Mouse (Mus musculus): ENCODE data around the gene Fzr1. TPM values are rescaled to one million over a fixed set of nuclear protein-coding genes. Genes with fewer than 3 reads are reported as not detected.

The Fzr1 gene
- polyA plus RNA-seq, 1 experiment, result 32.6 TPM

DNA sequence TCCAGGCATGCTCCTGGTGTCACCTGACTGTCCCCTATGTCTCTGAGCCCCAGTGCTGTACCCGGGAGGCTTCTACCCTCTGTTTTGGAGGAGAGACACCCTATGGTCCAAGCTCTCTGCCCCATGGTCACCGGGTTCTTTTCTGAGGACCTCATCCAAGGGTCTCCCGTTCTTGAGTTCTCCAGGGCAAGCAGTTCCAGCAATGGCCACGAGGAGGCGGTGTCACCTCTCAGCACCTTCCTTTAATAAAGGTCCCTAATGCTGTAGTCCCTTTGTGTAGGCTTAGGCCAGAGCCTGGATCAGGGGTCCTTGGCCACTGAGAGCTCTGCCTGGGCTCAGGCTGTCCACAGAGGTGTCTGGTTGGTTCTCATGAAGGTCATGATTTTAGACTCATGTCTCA, 16.8 kb upstream of the Fzr1 start:
- H3K4me1 ChIP-seq (ENCODE audit: control insufficient read depth, insufficient read depth, low read length), result peaks cover 4% of the 10 kb centered on the region
- no peak for TF ChIP-seq POLR2A (IDR thresholded peaks at IDR 0.05; ENCODE audit: borderline replicate concordance, low read depth, low read length)
- TF ChIP-seq CTCF (IDR thresholded peaks at IDR 0.05; ENCODE audit: low read depth, low read length), result peak; percentile 84
- no peak overlapping the region for H3K27ac ChIP-seq (ENCODE audit: insufficient read depth, low read depth, low read length)
- H3K4me3 ChIP-seq (ENCODE audit: insufficient read depth, low read length), result no peak overlapping the region

DNA sequence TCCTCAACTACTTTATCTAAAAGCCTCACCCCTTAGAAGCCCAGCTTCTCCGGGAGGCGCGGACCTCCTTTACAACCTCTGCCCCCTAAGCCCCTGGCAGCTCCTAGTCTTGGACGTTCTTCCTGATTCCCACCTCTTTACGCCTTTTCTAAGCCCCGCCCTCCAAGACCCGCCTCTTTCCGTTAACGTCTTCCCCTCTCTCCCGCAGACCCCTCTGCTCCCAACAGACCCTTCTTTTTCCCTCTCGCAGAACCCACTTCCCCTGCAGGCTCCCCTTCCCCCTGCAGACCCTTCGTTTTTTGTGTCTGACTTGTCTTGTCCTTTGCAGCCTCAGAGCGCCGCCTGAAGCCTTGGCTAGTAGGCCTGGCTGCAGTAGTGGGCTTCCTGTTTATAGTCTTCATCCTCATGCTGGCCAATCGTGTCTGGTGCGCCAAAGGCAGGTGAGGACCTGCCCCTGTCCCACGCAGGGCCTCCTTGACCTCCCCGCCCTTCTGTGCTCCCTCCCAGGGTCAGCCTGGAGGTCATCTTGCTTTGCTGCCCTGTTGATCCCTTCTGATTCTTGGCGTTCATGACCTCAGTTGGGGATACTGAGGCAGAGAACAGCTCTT, 15.2 kb upstream of the Fzr1 start:
- Histone ChIP-seq H3K4me1 (ENCODE audit: control insufficient read depth, insufficient read depth, low read length) (peaks cover 18% of the 10 kb centered on the region), H3K27ac (ENCODE audit: insufficient read depth, low read depth, low read length) (no peak overlapping the region), H3K4me3 (ENCODE audit: insufficient read depth, low read length) (no peak overlapping the region)
- TF ChIP-seq POLR2A (IDR thresholded peaks at IDR 0.05; ENCODE audit: borderline replicate concordance, low read depth, low read length), result no peak
- no peak for TF ChIP-seq CTCF (IDR thresholded peaks at IDR 0.05; ENCODE audit: low read depth, low read length)

DNA sequence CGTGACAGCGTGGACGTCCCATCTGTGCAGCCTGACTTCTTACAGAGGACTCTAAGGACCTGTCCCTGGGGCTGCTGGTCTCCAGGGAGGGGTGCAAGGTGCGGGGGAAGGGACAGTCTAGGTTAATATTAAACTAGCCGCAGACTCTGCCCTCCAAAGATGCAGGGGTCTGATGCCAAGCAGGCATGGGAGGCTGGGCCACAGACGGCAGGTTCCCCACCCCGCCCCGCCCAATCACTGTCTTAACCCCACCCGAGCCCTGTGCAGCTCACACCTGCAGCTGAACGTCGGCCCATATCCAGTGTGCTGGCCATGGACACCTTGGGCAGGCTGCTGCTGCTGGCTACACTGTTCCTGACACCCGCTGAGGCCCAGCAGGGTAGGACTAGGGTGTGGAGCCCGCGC, 14.5 kb upstream of the Fzr1 start, which contains the start of gene Smim24:
TSS of gene Smim24 (plus strand) at position 271 of the 405 bp plus-strand sequence.
- no peak within 1 kb of the TSS for H3K4me3 ChIP-seq (ENCODE audit: insufficient read depth, low read length)
- no peak within 1 kb of the TSS for H3K27ac ChIP-seq (ENCODE audit: insufficient read depth, low read depth, low read length)
- H3K4me1 ChIP-seq (ENCODE audit: control insufficient read depth, insufficient read depth, low read length), result peaks cover 21% of the 10 kb centered on the region
- TF ChIP-seq CTCF (IDR thresholded peaks at IDR 0.05; ENCODE audit: low read depth, low read length), result no peak

DNA sequence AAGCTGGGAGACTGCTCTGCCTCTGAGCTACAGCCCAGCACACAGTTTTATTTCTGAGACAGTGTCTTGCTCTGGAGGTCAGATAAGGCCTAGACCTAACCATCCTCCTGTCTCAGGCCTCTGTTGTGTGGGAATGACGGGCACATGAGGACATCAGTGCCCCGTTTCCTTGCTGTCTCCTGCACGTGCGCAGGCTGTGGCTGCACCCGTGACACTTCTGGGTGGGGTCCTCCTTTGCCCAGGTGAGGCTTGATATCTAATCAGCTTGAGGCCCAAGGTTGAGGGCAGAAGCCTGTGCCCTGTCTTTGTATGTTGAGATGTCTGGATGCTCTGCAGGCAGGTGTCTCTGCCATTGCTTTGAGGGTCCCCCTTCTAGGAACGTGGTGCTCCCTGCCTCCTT, 14.0 kb upstream of the Fzr1 start:
- no peak overlapping the region for H3K4me3 ChIP-seq (ENCODE audit: insufficient read depth, low read length)
- H3K27ac ChIP-seq (ENCODE audit: insufficient read depth, low read depth, low read length), result no peak overlapping the region
- TF ChIP-seq CTCF (IDR thresholded peaks at IDR 0.05; ENCODE audit: low read depth, low read length) (no peak), POLR2A (IDR thresholded peaks at IDR 0.05; ENCODE audit: borderline replicate concordance, low read depth, low read length) (no peak)
- peaks cover 21% of the 10 kb centered on the region for H3K4me1 ChIP-seq (ENCODE audit: control insufficient read depth, insufficient read depth, low read length)

DNA sequence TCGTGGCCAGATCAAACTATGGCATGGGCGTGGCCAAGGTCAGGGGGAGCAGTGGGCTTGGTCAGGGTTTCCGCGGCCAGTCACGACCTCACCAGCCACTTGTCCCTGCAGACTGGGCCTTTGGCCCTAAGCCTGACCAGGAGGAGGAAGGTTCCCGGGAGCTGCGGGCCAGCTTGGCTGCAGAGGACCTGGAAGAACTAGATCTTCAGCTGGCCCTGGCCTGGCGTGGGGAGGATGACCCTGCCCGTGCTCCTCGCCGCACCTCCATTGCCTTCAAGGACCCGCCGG, 12.3 kb upstream of the Fzr1 start:
- H3K27ac ChIP-seq (ENCODE audit: insufficient read depth, low read depth, low read length), result no peak overlapping the region
- no peak overlapping the region for H3K4me3 ChIP-seq (ENCODE audit: insufficient read depth, low read length)
- TF ChIP-seq CTCF (IDR thresholded peaks at IDR 0.05; ENCODE audit: low read depth, low read length) (no peak), POLR2A (IDR thresholded peaks at IDR 0.05; ENCODE audit: borderline replicate concordance, low read depth, low read length) (no peak)
- peaks cover 24% of the 10 kb centered on the region for H3K4me1 ChIP-seq (ENCODE audit: control insufficient read depth, insufficient read depth, low read length)

DNA sequence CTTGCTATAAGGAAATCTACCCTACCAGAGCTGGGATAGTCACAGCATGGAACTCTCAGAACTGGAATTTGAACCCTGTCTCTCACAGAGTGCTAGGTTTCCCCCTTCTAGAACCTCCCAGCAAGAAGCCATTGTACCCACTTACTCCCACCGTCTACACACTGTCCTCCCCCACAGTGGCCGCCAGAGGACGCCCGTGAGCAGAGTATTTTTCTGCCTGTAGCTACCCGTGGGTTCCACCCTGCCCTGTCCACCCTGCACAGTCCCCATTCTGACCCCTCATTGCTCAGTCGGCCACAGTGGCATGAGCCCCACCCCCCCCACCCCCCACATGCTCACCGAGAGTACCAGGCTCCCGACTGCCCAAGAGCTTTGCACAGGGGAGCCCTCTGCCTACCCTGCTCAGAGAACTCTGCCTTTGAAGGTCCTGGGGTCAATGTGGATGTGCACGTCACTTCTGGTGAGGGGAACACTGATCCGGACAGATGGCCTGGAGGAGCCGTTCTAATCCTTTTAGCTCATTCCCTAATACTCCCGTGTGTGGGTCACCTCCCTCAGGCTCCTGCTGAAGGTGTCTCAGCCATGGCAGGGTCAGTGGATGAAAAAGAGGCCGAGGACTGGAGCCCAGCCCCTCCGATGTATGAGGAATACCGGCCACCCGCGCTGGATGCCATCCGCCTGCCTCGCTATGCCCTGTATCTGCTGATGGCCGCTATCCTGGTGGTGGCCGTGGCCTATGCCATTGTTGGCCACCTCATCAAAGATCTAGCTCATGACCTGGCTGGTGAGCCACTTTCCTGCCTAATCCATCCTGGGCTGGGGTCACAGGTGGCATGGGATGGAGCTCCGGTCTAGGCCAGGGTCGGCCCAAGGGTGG, 11.7 kb upstream of the Fzr1 start:
- peak overlapping the region; percentile 58 for H3K27ac ChIP-seq (ENCODE audit: insufficient read depth, low read depth, low read length)
- peaks cover 29% of the 10 kb centered on the region for H3K4me1 ChIP-seq (ENCODE audit: control insufficient read depth, insufficient read depth, low read length)
- no peak overlapping the region for H3K4me3 ChIP-seq (ENCODE audit: insufficient read depth, low read length)
- TF ChIP-seq CTCF (IDR thresholded peaks at IDR 0.05; ENCODE audit: low read depth, low read length), result peak; percentile 98
- no peak for TF ChIP-seq POLR2A (IDR thresholded peaks at IDR 0.05; ENCODE audit: borderline replicate concordance, low read depth, low read length)

DNA sequence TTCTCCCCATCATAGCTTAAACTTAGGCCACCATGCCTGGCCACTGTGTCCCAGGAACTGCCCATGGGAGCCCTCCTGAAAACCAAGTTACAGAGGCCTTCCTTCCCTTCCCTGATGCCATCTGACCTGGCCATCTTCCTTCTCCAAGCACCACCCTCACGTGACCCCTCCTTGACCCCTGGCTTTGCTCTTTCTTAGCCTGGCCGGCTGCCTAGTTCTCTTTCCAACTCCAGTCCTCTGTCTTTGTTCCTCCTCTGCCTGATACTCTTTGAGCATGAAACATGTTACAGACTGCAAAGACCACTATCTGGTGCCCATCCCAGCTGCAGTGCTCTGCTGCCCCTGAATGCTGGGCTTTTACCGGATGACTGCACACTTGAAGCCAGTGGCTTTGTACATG, 11.1 kb upstream of the Fzr1 start:
- no peak overlapping the region for H3K4me3 ChIP-seq (ENCODE audit: insufficient read depth, low read length)
- peak overlapping the region; percentile 58 for H3K27ac ChIP-seq (ENCODE audit: insufficient read depth, low read depth, low read length)

DNA sequence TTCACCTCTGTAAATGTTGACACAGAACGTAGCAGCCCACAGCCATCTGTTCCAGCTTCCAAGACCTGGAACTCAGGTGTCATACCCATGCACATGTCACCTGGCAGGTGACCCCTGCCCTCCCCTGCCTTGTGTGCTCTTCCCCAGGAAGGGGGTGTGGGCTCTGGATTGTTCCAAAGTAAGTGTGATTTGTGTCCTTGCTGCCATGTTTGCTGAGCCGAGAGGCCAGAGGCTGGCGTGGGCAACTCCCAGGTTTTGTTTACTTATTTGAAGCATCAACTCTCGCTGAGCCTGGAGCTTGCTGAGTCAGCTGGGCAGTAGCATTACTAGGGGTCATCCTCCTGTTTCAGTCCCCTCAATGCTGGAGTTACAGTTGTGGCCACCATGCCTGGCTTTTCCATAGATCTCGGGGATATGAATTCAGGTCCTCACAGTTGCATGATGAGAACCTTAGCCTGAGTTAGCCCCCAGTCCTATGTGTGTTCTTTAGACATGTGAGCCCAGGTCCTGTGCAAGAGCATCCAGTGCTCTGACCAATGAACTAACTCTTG, 10.3 kb upstream of the Fzr1 start, which contains the start of gene Gm48552:
TSS of gene Gm48552 (plus strand) at position 501 of the 551 bp plus-strand sequence.
- H3K4me1 ChIP-seq (ENCODE audit: control insufficient read depth, insufficient read depth, low read length), result peaks cover 29% of the 10 kb centered on the region
- peak within 1 kb of the TSS; percentile 58 for H3K27ac ChIP-seq (ENCODE audit: insufficient read depth, low read depth, low read length)
- H3K4me3 ChIP-seq (ENCODE audit: insufficient read depth, low read length), result no peak within 1 kb of the TSS
- TF ChIP-seq POLR2A (IDR thresholded peaks at IDR 0.05; ENCODE audit: borderline replicate concordance, low read depth, low read length), result no peak
- TF ChIP-seq CTCF (IDR thresholded peaks at IDR 0.05; ENCODE audit: low read depth, low read length), result no peak

More for the DNA sequence above, 11.1 kb upstream of the Fzr1 start:
- TF ChIP-seq CTCF (IDR thresholded peaks at IDR 0.05; ENCODE audit: low read depth, low read length) (no peak), POLR2A (IDR thresholded peaks at IDR 0.05; ENCODE audit: borderline replicate concordance, low read depth, low read length) (no peak)
- H3K4me1 ChIP-seq (ENCODE audit: control insufficient read depth, insufficient read depth, low read length), result peaks cover 29% of the 10 kb centered on the region

DNA sequence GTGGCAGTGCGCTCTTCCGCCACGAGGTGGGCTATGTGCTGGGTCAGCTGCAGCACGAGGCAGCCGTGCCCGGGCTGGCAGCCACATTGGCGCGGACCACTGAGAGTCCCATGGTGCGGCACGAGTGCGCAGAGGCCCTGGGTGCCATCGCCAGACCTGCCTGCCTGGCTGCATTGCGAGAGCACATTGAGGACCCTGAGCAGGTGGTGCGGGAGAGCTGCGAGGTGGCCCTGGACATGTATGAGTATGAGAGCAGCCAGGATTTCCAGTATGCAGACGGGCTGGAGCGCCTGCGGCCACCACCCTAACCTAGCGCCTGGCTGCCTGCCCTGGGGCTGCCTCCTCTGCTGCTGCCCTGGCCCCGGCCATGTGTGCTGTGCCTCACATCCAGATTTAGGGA, 9.4 kb upstream of the Fzr1 start:
- H3K27ac ChIP-seq (ENCODE audit: insufficient read depth, low read depth, low read length), result no peak overlapping the region
- H3K4me1 ChIP-seq (ENCODE audit: control insufficient read depth, insufficient read depth, low read length), result peaks cover 29% of the 10 kb centered on the region
- TF ChIP-seq POLR2A (IDR thresholded peaks at IDR 0.05; ENCODE audit: borderline replicate concordance, low read depth, low read length), result no peak
- TF ChIP-seq CTCF (IDR thresholded peaks at IDR 0.05; ENCODE audit: low read depth, low read length), result no peak
- no peak overlapping the region for H3K4me3 ChIP-seq (ENCODE audit: insufficient read depth, low read length)

Measured in bone marrow macrophage, adult 2 months (primary cell).